Mouse (Mus musculus) intestine, postnatal 0 days (tissue): Measurements from ENCODE around the gene Gm5039. TPM values are rescaled to one million over a fixed set of nuclear protein-coding genes. Genes with fewer than 3 reads are reported as not detected.
"Not testable (repeated sequence)": the region's sequence is repeated elsewhere in the genome, so short reads cannot be mapped to it uniquely, and the experiment has no call there.

Experiments used
- ATAC-seq: fragments of 200-750 bp; cut with Nextera tagmentation; 2 replicates; pipeline ENCODE4 v1.8.0; 2017; ENCODE audit warnings: mild to moderate bottlenecking, moderate TSS enrichment, moderate library complexity
- H3K27ac ChIP-seq: fragments of 300-500 bp; sonication (generic); 2 replicates; pipeline ENCODE4 v1.5.1; 2014; ENCODE audit warnings: mild to moderate bottlenecking, low read depth, low read length, moderate library complexity
- H3K27me3 ChIP-seq: fragments of 300-500 bp; sonication (generic); replicated peaks from 2 replicates; pipeline ENCODE4 v1.6.1; 2014; ENCODE audit warnings: low read length, mixed read lengths; ENCODE audit not compliant: control insufficient read depth, insufficient read depth
- H3K36me3 ChIP-seq: fragments of 300-500 bp; sonication (generic); 2 replicates; pipeline ENCODE4 v1.6.1; 2014; ENCODE audit warnings: mild to moderate bottlenecking, moderate library complexity; ENCODE audit not compliant: control insufficient read depth, insufficient read depth
- H3K4me1 ChIP-seq: fragments of 300-500 bp; sonication (generic); replicated peaks from 2 replicates; pipeline ENCODE4 v1.6.1; 2014; ENCODE audit warnings: antibody characterized with exemption, low read length, mixed read lengths; ENCODE audit not compliant: control insufficient read depth, insufficient read depth
- H3K4me2 ChIP-seq: fragments of 300-500 bp; sonication (generic); replicated peaks from 2 replicates; pipeline ENCODE4 v1.6.1; 2014; ENCODE audit warnings: low read depth, mild to moderate bottlenecking, moderate library complexity
- H3K4me3 ChIP-seq: fragments of 300-500 bp; sonication (generic); 2 replicates; pipeline ENCODE4 v1.5.1; 2014; ENCODE audit warnings: low read depth, low read length
- H3K9ac ChIP-seq: fragments of 300-500 bp; sonication (generic); 2 replicates; pipeline ENCODE4 v1.6.1; 2014; ENCODE audit warnings: mild to moderate bottlenecking, low read depth, low read length
- H3K9me3 ChIP-seq: fragments of 300-500 bp; sonication (generic); 2 replicates; pipeline ENCODE4 v1.6.1; 2016; ENCODE audit warnings: mixed run types; ENCODE audit not compliant: control insufficient read depth
- CTCF ChIP-seq: sonication (generic); IDR thresholded peaks from 2 replicates; pipeline ENCODE4 v1.5.1; 2016; ENCODE audit warnings: low read depth, mild to moderate bottlenecking, control low read depth, antibody characterized with exemption, moderate library complexity
- WGBS: fragments of 180-500 bp; shearing (Covaris S2); extraction: QIAGEN DNeasy Blood & Tissue Kit; methylation state at CpG from one replicate; pipeline ENCODE4 v1.1.7; 2014; 5-methylcytosine and 5-hydroxymethylcytosine counted together
- polyA plus RNA-seq: library from polyadenylated mRNA; unstranded; fragments of >200 nt; fragmentation: Nextera tagmentation; extraction: Ambion mirVana; gene quantifications from 2 replicates; pipeline ENCODE4 v1.2.1, GENCODE M21; 2015

Gene Gm5039
- polyA plus RNA-seq, 1 experiment from 2014 or later, result not detected

DNA sequence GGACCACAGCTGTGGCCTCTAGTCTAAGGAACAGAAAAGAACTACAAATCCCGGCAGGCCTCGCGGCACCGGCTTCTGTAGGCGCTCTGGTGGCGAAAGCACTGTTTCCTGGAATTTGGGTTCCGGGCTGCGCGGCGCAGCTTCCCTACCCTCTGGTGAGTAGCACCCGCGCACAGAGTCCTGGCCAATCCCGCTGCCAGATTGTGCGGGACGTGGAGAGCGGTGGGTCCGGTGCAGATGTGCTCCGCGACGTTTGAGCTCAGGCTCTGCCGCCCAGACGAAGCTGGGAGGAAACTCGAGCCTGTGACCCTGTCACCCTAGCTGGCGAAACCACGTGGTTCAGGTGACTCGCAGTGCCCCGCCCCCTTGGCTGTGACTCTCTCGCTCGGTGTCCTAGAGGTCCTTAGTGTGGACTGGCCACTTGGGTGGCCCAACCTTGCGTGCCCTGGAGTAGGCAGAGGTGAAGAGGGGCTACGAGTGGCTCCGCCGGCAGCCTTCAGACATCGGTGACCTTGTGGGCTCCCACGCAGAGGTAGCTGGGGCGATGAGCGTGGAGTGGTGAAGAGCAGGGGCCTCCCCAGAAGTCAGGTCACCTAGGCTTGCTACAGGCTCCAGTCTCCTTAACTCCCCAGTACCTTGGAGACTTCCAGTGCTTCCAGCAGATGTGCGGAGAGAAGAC lies 36.8 kb upstream of the Gm5039 start, which contains the start of gene Adck1:
TSS of gene Adck1 (plus strand) at position 114 of the 679 bp plus-strand sequence.
- ATAC-seq, result peak; percentile 99
- H3K27ac ChIP-seq, result peak within 1 kb of the TSS; percentile 71
- peak within 1 kb of the TSS; percentile 79 for H3K4me3 ChIP-seq
- H3K4me1 ChIP-seq, result no peaks in the 10 kb centered on the region
- no peaks in the 10 kb centered on the region for H3K27me3 ChIP-seq
- H3K4me2 ChIP-seq, result peak within 1 kb of the TSS; percentile 92
- TF ChIP-seq CTCF, result no peak
- no peaks in the 10 kb centered on the region for H3K36me3 ChIP-seq
- peak within 1 kb of the TSS; percentile 66 for H3K9ac ChIP-seq
- H3K9me3 ChIP-seq, result no peaks in the 10 kb centered on the region
- WGBS, result under 1% methylated on average over 38 of the region's 38 CpGs

GRCm38 (mm10) chr12:88354182-88354702 lies 30.4 kb upstream of the Gm5039 start:
- no peaks in the 10 kb centered on the region for H3K27me3 ChIP-seq
- H3K9me3 ChIP-seq, result no peaks in the 10 kb centered on the region
- 31% methylated on average over 33 of the region's 41 CpGs for WGBS
- peak overlapping the region; percentile 60 for H3K4me2 ChIP-seq
- peak overlapping the region; percentile 17; the same call in 1 of the 2 replicates for H3K4me3 ChIP-seq
- no peaks in the 10 kb centered on the region for H3K36me3 ChIP-seq
- H3K9ac ChIP-seq, result peak overlapping the region; percentile 11; the same call in 1 of the 2 replicates
- H3K4me1 ChIP-seq, result no peaks in the 10 kb centered on the region
- ATAC-seq, result no peak
- H3K27ac ChIP-seq, result no peak overlapping the region
- TF ChIP-seq CTCF, result no peak

- H3K4me2 ChIP-seq, H3K27ac ChIP-seq, H3K9ac ChIP-seq, H3K4me1 ChIP-seq, H3K4me3 ChIP-seq, H3K9me3 ChIP-seq, ATAC-seq, H3K27me3 ChIP-seq, H3K36me3 ChIP-seq: not testable (repeated sequence)
- 56% methylated on average over 2 of the region's 2 CpGs for WGBS
Observed at GRCm38 (mm10) chr12:88341286-88341685, 17.5 kb upstream of the Gm5039 start.

GRCm38 (mm10) chr12:88336662-88337413 lies 13.0 kb upstream of the Gm5039 start:
- ATAC-seq, H3K27me3 ChIP-seq, H3K27ac ChIP-seq, H3K9ac ChIP-seq, H3K4me3 ChIP-seq, H3K36me3 ChIP-seq, H3K4me2 ChIP-seq, H3K9me3 ChIP-seq, H3K4me1 ChIP-seq: not testable (repeated sequence)
- WGBS, result 64% methylated on average over 4 of the region's 4 CpGs

GRCm38 (mm10) chr12:88314556-88314955 lies 9.3 kb downstream of the Gm5039 start:
- H3K9ac ChIP-seq, result no peak overlapping the region
- ATAC-seq, result no peak
- no peak overlapping the region for H3K4me2 ChIP-seq
- WGBS, result 75% methylated on average over 3 of the region's 3 CpGs
- no peaks in the 10 kb centered on the region for H3K36me3 ChIP-seq
- TF ChIP-seq CTCF, result no peak
- no peak overlapping the region for H3K27ac ChIP-seq
- H3K4me3 ChIP-seq, result no peak overlapping the region
- no peaks in the 10 kb centered on the region for H3K27me3 ChIP-seq
- no peaks in the 10 kb centered on the region for H3K4me1 ChIP-seq
- no peaks in the 10 kb centered on the region for H3K9me3 ChIP-seq

DNA sequence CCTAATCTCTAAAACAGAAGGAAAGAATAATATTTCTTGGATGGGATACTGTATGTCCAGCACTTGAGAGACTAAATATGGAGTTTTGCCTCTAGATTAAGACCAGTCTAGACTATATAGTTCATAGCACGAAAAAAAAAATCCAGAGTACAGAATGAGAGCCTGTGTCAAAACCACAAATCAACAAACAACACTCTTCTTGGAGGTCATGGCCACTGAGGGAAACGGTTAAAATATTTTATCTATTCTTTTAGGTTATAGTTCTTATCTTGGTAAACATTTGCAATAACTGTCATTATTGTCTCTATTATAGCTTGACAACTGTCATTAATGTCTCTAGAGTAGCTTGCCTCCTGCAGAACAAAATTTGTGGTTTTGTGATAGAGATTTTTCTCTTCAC lies 26.7 kb downstream of the Gm5039 start:
- H3K4me3 ChIP-seq, H3K27me3 ChIP-seq, H3K36me3 ChIP-seq, H3K4me1 ChIP-seq, H3K27ac ChIP-seq, H3K4me2 ChIP-seq, ATAC-seq, H3K9me3 ChIP-seq, H3K9ac ChIP-seq: not testable (repeated sequence)
- WGBS, result 55% methylated on average over 2 of the region's 2 CpGs

GRCm38 (mm10) chr12:88293082-88293481 lies 30.7 kb downstream of the Gm5039 start:
- not testable (repeated sequence) for H3K36me3 ChIP-seq, H3K27ac ChIP-seq, H3K4me3 ChIP-seq, H3K9me3 ChIP-seq, H3K27me3 ChIP-seq, H3K9ac ChIP-seq, H3K4me2 ChIP-seq, H3K4me1 ChIP-seq, ATAC-seq
- 60% methylated on average over 4 of the region's 4 CpGs for WGBS

- not testable (repeated sequence) for H3K27ac ChIP-seq, H3K9ac ChIP-seq, H3K9me3 ChIP-seq, H3K4me3 ChIP-seq, H3K36me3 ChIP-seq, H3K4me2 ChIP-seq, ATAC-seq, H3K4me1 ChIP-seq, H3K27me3 ChIP-seq
- WGBS, result 95% methylated on average over 4 of the region's 5 CpGs
Observed at GRCm38 (mm10) chr12:88285224-88285623, 38.6 kb downstream of the Gm5039 start.

DNA sequence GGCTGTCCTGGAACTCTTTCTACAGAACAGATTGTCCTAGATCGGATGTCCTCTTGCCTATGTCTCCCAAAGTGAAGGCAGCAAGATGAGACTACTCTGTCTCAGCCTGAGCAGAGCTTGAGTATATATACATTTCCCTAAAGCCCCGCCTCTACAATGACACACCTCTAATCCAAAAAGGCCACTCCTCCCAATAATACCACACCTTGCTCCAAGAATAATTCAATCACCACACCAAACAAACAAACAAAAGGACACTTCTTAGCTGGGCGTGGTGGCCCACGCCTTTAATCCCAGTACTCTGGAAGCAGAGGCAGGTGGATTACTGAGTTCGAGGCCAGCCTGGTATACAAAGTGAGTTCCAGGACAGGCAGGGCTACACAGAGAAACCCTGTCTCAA lies 49.4 kb downstream of the Gm5039 start, which contains the start of gene Gm5662:
TSS of gene Gm5662 (minus strand) at position 101 of the 400 bp plus-strand sequence.
- H3K27ac ChIP-seq, H3K9me3 ChIP-seq, H3K4me1 ChIP-seq, H3K36me3 ChIP-seq, H3K4me3 ChIP-seq, H3K27me3 ChIP-seq, H3K9ac ChIP-seq, ATAC-seq, H3K4me2 ChIP-seq: not testable (repeated sequence)
- WGBS, result 79% methylated on average over 5 of the region's 5 CpGs
